Mouse (Mus musculus) midbrain, embryonic 16.5 days (tissue): ENCODE measurements around the gene Per1. TPM values are rescaled to one million over a fixed set of nuclear protein-coding genes. Genes with fewer than 3 reads are reported as not detected.

Experiments used
- ATAC-seq: fragments of 200-750 bp; cut with Nextera tagmentation; 2 replicates; pipeline ENCODE4 v1.8.0; 2017; ENCODE audit warnings: moderate TSS enrichment
- H3K27ac ChIP-seq: fragments of 300-500 bp; sonication (generic); 2 replicates; pipeline ENCODE4 v1.5.1; 2014; ENCODE audit warnings: mild to moderate bottlenecking, low read length, mixed read lengths
- H3K27me3 ChIP-seq: fragments of 300-500 bp; sonication (generic); 2 replicates; pipeline ENCODE4 v1.6.1; 2014; ENCODE audit warnings: low read depth, low read length, mixed read lengths; ENCODE audit not compliant: control insufficient read depth, insufficient read depth
- H3K36me3 ChIP-seq: fragments of 300-500 bp; sonication (generic); 2 replicates; pipeline ENCODE4 v1.6.1; 2014; ENCODE audit warnings: mild to moderate bottlenecking, low read length, moderate library complexity, mixed read lengths; ENCODE audit not compliant: control insufficient read depth, insufficient read depth
- H3K4me1 ChIP-seq: fragments of 300-500 bp; sonication (generic); 2 replicates; pipeline ENCODE4 v1.6.1; 2014; ENCODE audit warnings: mild to moderate bottlenecking, low read length, mixed read lengths; ENCODE audit not compliant: control insufficient read depth, insufficient read depth
- H3K4me2 ChIP-seq: fragments of 300-500 bp; sonication (generic); 2 replicates; pipeline ENCODE4 v1.6.1; 2014; ENCODE audit warnings: mild to moderate bottlenecking, low read length, mixed read lengths
- H3K4me3 ChIP-seq: fragments of 300-500 bp; sonication (generic); 2 replicates; pipeline ENCODE4 v1.5.1; 2014; ENCODE audit warnings: low read depth, mild to moderate bottlenecking, low read length, moderate library complexity, mixed read lengths
- H3K9ac ChIP-seq: fragments of 300-500 bp; sonication (generic); 2 replicates; pipeline ENCODE4 v1.6.1; 2014; ENCODE audit warnings: low read depth, low read length, mixed read lengths
- H3K9me3 ChIP-seq: fragments of 300-500 bp; sonication (generic); replicated peaks from 2 replicates; pipeline ENCODE4 v1.6.1; 2014; ENCODE audit warnings: mild to moderate bottlenecking, low read length, mixed read lengths; ENCODE audit not compliant: control insufficient read depth, poor library complexity, severe bottlenecking
- WGBS: fragments of 180-500 bp; shearing (Covaris S2); extraction: QIAGEN DNeasy Blood & Tissue Kit; methylation state at CpG from one replicate; pipeline ENCODE4 v1.1.7; 2014; 5-methylcytosine and 5-hydroxymethylcytosine counted together
- polyA plus RNA-seq: library from polyadenylated mRNA; unstranded; fragments of >200 nt; fragmentation: Nextera tagmentation; extraction: Ambion mirVana; gene quantifications from 2 replicates; pipeline ENCODE4 v1.2.1, GENCODE M21; 2015

Gene Per1
- polyA plus RNA-seq, 1 experiment from 2014 or later = 12.4 TPM

GRCm38 (mm10) chr11:69062761-69063224 lies 32.2 kb upstream of the Per1 start:
- no peak overlapping the region for H3K9ac ChIP-seq
- peak; percentile 49; the same call in 1 of the 2 replicates for ATAC-seq
- peak overlapping the region; percentile 63 for H3K4me3 ChIP-seq
- H3K9me3 ChIP-seq = no peaks in the 10 kb centered on the region
- H3K4me2 ChIP-seq = peak overlapping the region; percentile 70
- WGBS = under 1% methylated on average over 19 of the region's 19 CpGs
- H3K27me3 ChIP-seq = no peaks in the 10 kb centered on the region
- H3K36me3 ChIP-seq = no peaks in the 10 kb centered on the region
- peak overlapping the region; percentile 68 for H3K27ac ChIP-seq
- peaks cover 36% of the 10 kb centered on the region for H3K4me1 ChIP-seq

- H3K27me3 ChIP-seq = no peaks in the 10 kb centered on the region
- H3K4me1 ChIP-seq = peaks cover 29% of the 10 kb centered on the region
- no peak for ATAC-seq
Observed at GRCm38 (mm10) chr11:69063413-69064201, 31.4 kb upstream of the Per1 start.

GRCm38 (mm10) chr11:69064259-69065133 lies 30.5 kb upstream of the Per1 start:
- no peak for ATAC-seq
- Histone ChIP-seq H3K4me3 (peak overlapping the region; percentile 63), H3K4me1 (peaks cover 28% of the 10 kb centered on the region), H3K9me3 (no peaks in the 10 kb centered on the region), H3K27ac (peak overlapping the region; percentile 48; the same call in 1 of the 2 replicates), H3K36me3 (no peaks in the 10 kb centered on the region), H3K27me3 (no peaks in the 10 kb centered on the region), H3K9ac (no peak overlapping the region; the same call in 1 of the 2 replicates), H3K4me2 (peak overlapping the region; percentile 70)
- 43% methylated on average over 9 of the region's 9 CpGs for WGBS

More at GRCm38 (mm10) chr11:69063413-69064201, 31.4 kb upstream of the Per1 start:
- Histone ChIP-seq H3K9ac (peak overlapping the region; percentile 54), H3K36me3 (no peaks in the 10 kb centered on the region), H3K4me2 (peak overlapping the region; percentile 70), H3K27ac (peak overlapping the region; percentile 48), H3K4me3 (peak overlapping the region; percentile 63), H3K9me3 (no peaks in the 10 kb centered on the region)
- under 1% methylated on average over 31 of the region's 31 CpGs for WGBS

- Histone ChIP-seq H3K4me3 (no peak overlapping the region), H3K27ac (no peak overlapping the region), H3K27me3 (no peaks in the 10 kb centered on the region), H3K36me3 (no peaks in the 10 kb centered on the region), H3K9me3 (no peaks in the 10 kb centered on the region), H3K4me2 (peak overlapping the region; percentile 83), H3K4me1 (peaks cover 34% of the 10 kb centered on the region), H3K9ac (no peak overlapping the region)
- no peak for ATAC-seq
- WGBS = 52% methylated on average over 3 of the region's 3 CpGs
Observed at GRCm38 (mm10) chr11:69065394-69065925, 29.6 kb upstream of the Per1 start.

GRCm38 (mm10) chr11:69066163-69066861 lies 28.7 kb upstream of the Per1 start:
- H3K4me2 ChIP-seq = peak overlapping the region; percentile 83
- no peaks in the 10 kb centered on the region for H3K27me3 ChIP-seq
- H3K27ac ChIP-seq = no peak overlapping the region
- no peaks in the 10 kb centered on the region for H3K9me3 ChIP-seq
- H3K9ac ChIP-seq = peak overlapping the region; percentile 67
- ATAC-seq = no peak
- H3K4me1 ChIP-seq = peaks cover 30% of the 10 kb centered on the region
- WGBS = under 1% methylated on average over 26 of the region's 29 CpGs
- peak overlapping the region; percentile 45 for H3K4me3 ChIP-seq
- H3K36me3 ChIP-seq = no peaks in the 10 kb centered on the region

- H3K9me3 ChIP-seq = no peaks in the 10 kb centered on the region
- peak overlapping the region; percentile 45 for H3K4me3 ChIP-seq
- no peak overlapping the region for H3K9ac ChIP-seq
- H3K27me3 ChIP-seq = no peaks in the 10 kb centered on the region
- peaks cover 32% of the 10 kb centered on the region for H3K4me1 ChIP-seq
- ATAC-seq = no peak
- no peaks in the 10 kb centered on the region for H3K36me3 ChIP-seq
- no peak overlapping the region for H3K27ac ChIP-seq
- H3K4me2 ChIP-seq = peak overlapping the region; percentile 83
- WGBS = 11% methylated on average over 8 of the region's 8 CpGs
Observed at GRCm38 (mm10) chr11:69066956-69067355, 28.1 kb upstream of the Per1 start.

GRCm38 (mm10) chr11:69067601-69068000 lies 27.4 kb upstream of the Per1 start:
- 64% methylated on average over 6 of the region's 6 CpGs for WGBS
- Histone ChIP-seq H3K9me3 (no peaks in the 10 kb centered on the region), H3K4me3 (no peak overlapping the region)

GRCm38 (mm10) chr11:69070093-69070492 lies 24.9 kb upstream of the Per1 start:
- Histone ChIP-seq H3K9me3 (no peaks in the 10 kb centered on the region), H3K36me3 (no peaks in the 10 kb centered on the region), H3K9ac (peak overlapping the region; percentile 80), H3K27me3 (no peaks in the 10 kb centered on the region), H3K4me1 (peaks cover 35% of the 10 kb centered on the region), H3K4me2 (peak overlapping the region; percentile 80), H3K27ac (peak overlapping the region; percentile 92), H3K4me3 (peak overlapping the region; percentile 63)
- no peak for ATAC-seq
- WGBS = 0% methylated on average over 13 of the region's 13 CpGs

More at GRCm38 (mm10) chr11:69067601-69068000, 27.4 kb upstream of the Per1 start:
- H3K9ac ChIP-seq = no peak overlapping the region
- H3K27me3 ChIP-seq = no peaks in the 10 kb centered on the region
- no peak overlapping the region for H3K4me2 ChIP-seq
- ATAC-seq = no peak
- H3K27ac ChIP-seq = no peak overlapping the region
- H3K36me3 ChIP-seq = no peaks in the 10 kb centered on the region
- H3K4me1 ChIP-seq = peaks cover 36% of the 10 kb centered on the region
